Mouse (Mus musculus) small intestine, adult 2 months (tissue): Measurements from ENCODE around the gene Dynlt1c. TPM values are rescaled to one million over a fixed set of nuclear protein-coding genes. Genes with fewer than 3 reads are reported as not detected.
"Not testable (repeated sequence)": the region's sequence is repeated elsewhere in the genome, so short reads cannot be mapped to it uniquely, and the experiment has no call there.

Experiments
- H3K27ac ChIP-seq: fragments of 200-500 bp; 2 replicates; pipeline ENCODE4 v1.5.1; 2012; ENCODE audit warnings: low read depth, low read length, control low read depth, inconsistent platforms; ENCODE audit not compliant: insufficient read depth
- H3K27me3 ChIP-seq: fragments of 200-500 bp; 2 replicates; pipeline ENCODE4 v1.6.1; 2012; ENCODE audit warnings: mild to moderate bottlenecking, moderate library complexity, low read length, inconsistent platforms; ENCODE audit not compliant: control insufficient read depth, insufficient read depth
- H3K36me3 ChIP-seq: fragments of 200-500 bp; 2 replicates; pipeline ENCODE4 v1.6.1; 2012; ENCODE audit warnings: mild to moderate bottlenecking, low read length, control low read depth, inconsistent platforms; ENCODE audit not compliant: control insufficient read depth, insufficient read depth
- H3K4me1 ChIP-seq: fragments of 200-500 bp; 2 replicates; pipeline ENCODE4 v1.6.1; 2012; ENCODE audit warnings: low read length, inconsistent platforms, mixed read lengths; ENCODE audit not compliant: control insufficient read depth, insufficient read depth, insufficient read length
- H3K4me3 ChIP-seq: fragments of 200-500 bp; 2 replicates; pipeline ENCODE4 v1.5.1; 2012; ENCODE audit warnings: low read depth, mild to moderate bottlenecking, control low read depth, inconsistent platforms, low read length, moderate library complexity
- WGBS: fragments of 180-500 bp; shearing (Covaris S2); methylation state at CpG from one replicate; pipeline ENCODE4 v1.1.7; 2018; 5-methylcytosine and 5-hydroxymethylcytosine counted together
- polyA plus RNA-seq: library from polyadenylated mRNA; depleted of rRNA; stranded (reverse); fragments of >200 nt; gene quantifications from 2 replicates; pipeline ENCODE4 v1.2.3, GENCODE M21; 2012

Gene Dynlt1c
- polyA plus RNA-seq, 1 experiment: 6.7 TPM

GRCm38 (mm10) chr17:6640771-6641429, 39.4 kb downstream of the Dynlt1c start:
- H3K36me3 ChIP-seq, H3K4me3 ChIP-seq, H3K4me1 ChIP-seq, H3K27me3 ChIP-seq, H3K27ac ChIP-seq: not testable (repeated sequence)
- 53% methylated on average over 14 of the region's 14 CpGs for WGBS

- WGBS: 90% methylated on average over 9 of the region's 9 CpGs
- not testable (repeated sequence) for H3K36me3 ChIP-seq, H3K27me3 ChIP-seq, H3K27ac ChIP-seq, H3K4me3 ChIP-seq, H3K4me1 ChIP-seq
Observed at GRCm38 (mm10) chr17:6644210-6644609, 42.7 kb downstream of the Dynlt1c start.

GRCm38 (mm10) chr17:6644673-6645072, 43.2 kb downstream of the Dynlt1c start:
- H3K27ac ChIP-seq, H3K4me3 ChIP-seq, H3K27me3 ChIP-seq, H3K4me1 ChIP-seq, H3K36me3 ChIP-seq: not testable (repeated sequence)
- WGBS: 85% methylated on average over 4 of the region's 4 CpGs

GRCm38 (mm10) chr17:6645668-6646067, 44.2 kb downstream of the Dynlt1c start:
- H3K27ac ChIP-seq, H3K27me3 ChIP-seq, H3K4me3 ChIP-seq, H3K36me3 ChIP-seq, H3K4me1 ChIP-seq: not testable (repeated sequence)
- 85% methylated on average over 4 of the region's 4 CpGs for whole genome bisulfite sequencing

GRCm38 (mm10) chr17:6646841-6647240, 45.4 kb downstream of the Dynlt1c start:
- H3K27me3 ChIP-seq, H3K4me1 ChIP-seq, H3K36me3 ChIP-seq, H3K27ac ChIP-seq, H3K4me3 ChIP-seq: not testable (repeated sequence)
- WGBS: 97% methylated on average over 8 of the region's 8 CpGs

GRCm38 (mm10) chr17:6647452-6647851, 46.0 kb downstream of the Dynlt1c start:
- not testable (repeated sequence) for H3K4me3 ChIP-seq, H3K27me3 ChIP-seq, H3K27ac ChIP-seq, H3K4me1 ChIP-seq, H3K36me3 ChIP-seq
- 98% methylated on average over 3 of the region's 3 CpGs for WGBS

GRCm38 (mm10) chr17:6650904-6651565, 49.6 kb downstream of the Dynlt1c start:
- not testable (repeated sequence) for H3K27me3 ChIP-seq, H3K4me3 ChIP-seq, H3K27ac ChIP-seq, H3K36me3 ChIP-seq, H3K4me1 ChIP-seq
- 86% methylated on average over 6 of the region's 7 CpGs for WGBS

- not testable (repeated sequence) for H3K27me3 ChIP-seq, H3K27ac ChIP-seq, H3K36me3 ChIP-seq, H3K4me3 ChIP-seq, H3K4me1 ChIP-seq
- 76% methylated on average over 4 of the region's 5 CpGs for WGBS
Observed at GRCm38 (mm10) chr17:6653341-6653946, 52.0 kb downstream of the Dynlt1c start.

- H3K4me1 ChIP-seq, H3K27me3 ChIP-seq, H3K36me3 ChIP-seq: not testable (repeated sequence)
- 0 out of 2 replicates have a peak overlapping the region, but pooled peaks have one; percentile 17 for H3K27ac ChIP-seq
- WGBS: under 1% methylated on average over 36 of the region's 36 CpGs
- H3K4me3 ChIP-seq: peak overlapping the region; percentile 58
Observed at GRCm38 (mm10) chr17:6655087-6655511, 53.6 kb downstream of the Dynlt1c start.

GRCm38 (mm10) chr17:6655567-6656281, 54.3 kb downstream of the Dynlt1c start, which contains the start of gene Dynlt1f:
Dynlt1f (minus strand) TSS chr17:6655900.
- WGBS: 0% methylated on average over 24 of the region's 33 CpGs
- peak within 1 kb of the TSS; percentile 59 for H3K4me3 ChIP-seq
- not testable (repeated sequence) for H3K27me3 ChIP-seq, H3K36me3 ChIP-seq, H3K4me1 ChIP-seq
- peak within 1 kb of the TSS; percentile 57; the same call in 1 of the 2 replicates for H3K27ac ChIP-seq

- H3K36me3 ChIP-seq, H3K4me1 ChIP-seq, H3K27ac ChIP-seq, H3K4me3 ChIP-seq, H3K27me3 ChIP-seq: not testable (repeated sequence)
- WGBS: 92% methylated on average over 1 of the region's 3 CpGs
Observed at GRCm38 (mm10) chr17:6656471-6656870, 55.0 kb downstream of the Dynlt1c start.
